Mouse (Mus musculus): ENCODE measurements around the gene Klhl32.
"Not testable (repeated sequence)": the region's sequence is repeated elsewhere in the genome, so short reads cannot be mapped to it uniquely, and the experiment has no call there.

Gene Klhl32

DNA sequence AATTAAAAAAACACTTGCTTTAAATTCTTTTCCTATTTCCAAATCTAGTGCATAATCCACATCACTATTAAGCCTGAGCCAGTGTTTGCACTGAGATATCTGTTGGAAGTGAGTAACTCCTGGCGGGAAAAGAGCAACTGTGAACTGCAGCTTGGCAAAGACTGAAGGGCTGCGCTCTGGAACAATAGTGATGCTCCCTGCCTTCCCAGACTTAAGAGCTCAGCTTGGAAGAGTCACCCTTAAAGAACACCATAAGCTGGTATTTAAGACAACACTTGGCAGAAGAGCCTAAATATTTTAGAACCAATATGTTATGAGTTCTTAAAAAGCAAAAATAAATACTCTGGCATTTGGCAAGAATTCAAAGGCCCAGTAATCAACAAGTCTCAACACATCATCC lies 55.7 kb downstream of the Klhl32 start:
- no peak for DNase-seq (ENCODE audit: low spot score in 2 of 2)

DNA sequence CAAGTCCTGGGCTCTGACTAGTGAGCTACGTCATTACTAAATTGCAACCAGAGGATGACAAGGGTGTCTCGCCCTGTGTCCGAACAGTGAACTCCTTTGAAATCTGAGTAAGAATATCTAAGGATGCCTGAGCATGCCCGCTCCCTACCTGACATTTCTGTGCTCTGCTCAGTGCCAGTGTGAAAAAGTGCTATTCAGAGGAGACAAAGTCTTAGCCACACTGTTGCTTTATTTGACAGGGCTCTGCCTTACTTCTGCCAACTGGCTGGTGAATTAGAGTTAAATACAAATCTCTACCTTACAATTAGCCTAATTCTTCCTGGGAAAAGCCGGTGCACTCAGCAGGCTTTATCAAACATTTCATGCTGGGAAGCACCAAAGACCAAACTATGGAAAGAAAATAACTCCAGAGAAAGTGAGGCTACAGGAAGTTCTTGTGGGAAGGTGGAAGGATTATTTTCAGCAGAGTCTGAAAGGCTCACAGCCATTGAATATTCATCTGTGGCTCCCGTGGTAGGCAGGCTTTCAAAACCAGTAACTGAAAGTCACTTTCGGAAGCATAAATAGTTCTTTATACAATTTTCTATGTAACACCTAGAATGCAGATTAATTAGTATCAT lies 57.1 kb downstream of the Klhl32 start:
- DNase-seq (ENCODE audit: low spot score in 2 of 2) = no peak

DNA sequence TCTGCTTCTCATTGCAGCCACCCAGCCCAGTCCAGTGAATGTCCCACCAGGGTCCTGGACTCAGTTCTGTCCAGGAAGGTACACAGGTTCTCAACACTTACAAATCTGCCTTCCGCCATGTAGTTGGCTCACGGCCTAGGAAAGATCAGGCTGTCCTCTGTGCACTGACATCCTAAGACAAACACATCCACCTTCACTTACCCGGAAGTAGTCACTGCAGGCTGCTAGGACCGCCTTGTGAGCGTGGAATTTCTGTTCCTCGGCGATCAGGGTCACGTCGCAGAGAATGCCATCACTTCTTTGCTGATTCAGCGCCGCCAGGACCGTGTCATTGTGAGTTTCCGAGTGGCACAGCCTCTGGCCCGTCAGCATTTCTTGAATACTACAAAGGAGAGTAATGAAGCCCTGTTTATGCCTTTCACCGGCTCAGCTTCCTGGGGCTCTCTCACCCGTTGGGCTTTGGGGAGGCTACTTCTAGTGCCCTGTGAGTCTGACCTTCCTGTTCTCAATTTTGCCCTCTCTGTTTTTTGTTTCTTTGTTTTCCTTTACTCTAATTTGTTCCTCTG lies 58.4 kb downstream of the Klhl32 start:
- DNase-seq (ENCODE audit: low spot score in 2 of 2) = no peak

DNA sequence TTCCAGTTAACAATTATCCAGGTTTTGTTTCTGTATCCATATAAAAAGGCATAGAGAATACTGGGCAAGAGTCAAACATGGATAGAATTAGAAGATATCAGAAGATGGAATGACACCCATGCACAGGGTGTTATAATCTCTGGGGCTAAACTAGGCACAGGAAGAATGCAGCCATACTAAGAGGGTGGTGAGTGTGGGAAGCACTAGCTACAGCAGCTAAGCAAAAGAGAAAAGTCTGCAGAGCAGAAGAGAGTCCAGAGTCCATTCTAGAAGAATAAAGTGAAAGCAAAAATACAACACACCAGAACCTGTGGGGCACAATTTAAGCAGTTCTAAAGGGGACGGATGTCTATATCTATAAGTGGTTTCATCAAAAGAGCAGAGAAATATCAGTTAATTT lies 61.6 kb downstream of the Klhl32 start:
- no peak for DNase-seq (ENCODE audit: low spot score in 2 of 2)

DNA sequence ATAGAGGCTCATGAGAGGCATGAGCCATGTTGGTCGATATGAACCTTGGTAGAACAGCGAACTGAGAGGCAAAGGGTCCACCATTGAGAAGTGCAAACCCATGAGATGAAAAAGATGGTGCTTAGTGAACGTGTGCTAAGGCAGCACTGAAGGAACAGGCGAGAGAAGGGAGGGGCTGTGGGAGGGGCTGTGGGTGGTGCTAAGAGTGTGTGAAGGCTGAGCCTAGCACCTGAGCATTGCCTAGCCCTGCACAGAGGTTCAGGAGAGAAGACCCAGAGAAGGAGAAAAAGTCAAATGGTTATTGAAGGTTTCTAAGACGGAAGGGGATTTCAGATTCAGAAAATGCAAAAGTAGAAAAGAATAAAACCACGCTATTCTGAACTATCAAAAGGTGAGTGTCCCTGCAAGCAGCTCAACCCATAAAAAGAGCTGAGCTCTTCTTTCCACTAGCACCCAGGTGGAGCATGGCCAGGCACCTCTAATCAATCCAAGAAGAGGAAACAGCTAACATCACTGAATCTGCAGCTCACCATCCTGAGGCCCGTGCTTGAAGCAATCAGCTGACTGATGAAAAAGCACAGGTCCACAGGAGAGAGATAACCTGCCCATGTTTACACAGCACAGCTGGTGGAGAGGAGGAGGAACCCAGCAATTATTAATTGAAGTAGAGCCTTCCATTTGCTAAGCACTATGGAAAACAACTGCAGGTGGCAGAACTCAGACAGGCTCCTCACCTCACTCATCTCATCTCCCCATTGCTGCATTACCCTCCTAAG lies 65.0 kb downstream of the Klhl32 start:
- DNase-seq (ENCODE audit: low spot score in 2 of 2) = no peak

DNA sequence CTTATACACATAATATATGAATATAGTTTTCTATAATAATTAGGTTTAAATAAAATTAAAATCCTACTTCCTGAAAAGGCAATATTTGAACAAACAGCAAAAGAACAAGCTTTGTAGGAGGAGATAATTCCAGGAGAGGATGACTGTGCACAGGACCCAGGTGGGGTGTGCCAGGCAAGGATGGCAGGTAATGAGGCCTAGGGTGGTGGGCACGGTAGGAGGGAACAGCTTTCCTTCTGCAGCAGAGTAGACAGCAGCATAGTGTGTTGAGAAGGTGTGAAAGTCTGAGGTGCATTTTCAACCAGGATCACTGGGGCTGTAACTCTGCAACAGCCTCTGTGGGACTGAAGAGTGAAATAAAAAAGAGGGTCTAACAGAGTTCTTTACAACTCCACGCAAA lies 85.0 kb downstream of the Klhl32 start:
- DNase-seq (ENCODE audit: low spot score in 2 of 2) = no peak

DNA sequence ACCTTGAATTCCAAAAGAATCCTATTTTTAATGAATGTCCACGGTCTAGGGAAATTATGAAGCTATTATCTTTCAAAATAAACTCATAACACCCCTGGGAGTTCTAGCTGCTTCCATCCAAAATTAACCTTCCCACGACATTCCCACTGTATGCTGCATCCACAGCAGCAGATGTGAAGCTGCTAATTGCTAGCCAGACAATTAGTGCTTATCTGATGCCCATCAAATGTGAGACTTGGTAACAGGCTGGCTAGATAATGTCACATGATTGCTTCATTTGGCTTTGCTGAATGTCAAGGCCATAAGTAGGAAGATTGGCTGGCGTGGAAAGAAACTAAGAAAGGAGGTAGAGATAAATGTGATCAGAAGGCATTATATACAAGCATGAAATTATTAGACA lies 85.5 kb downstream of the Klhl32 start:
- no peak for DNase-seq (ENCODE audit: low spot score in 2 of 2)

DNA sequence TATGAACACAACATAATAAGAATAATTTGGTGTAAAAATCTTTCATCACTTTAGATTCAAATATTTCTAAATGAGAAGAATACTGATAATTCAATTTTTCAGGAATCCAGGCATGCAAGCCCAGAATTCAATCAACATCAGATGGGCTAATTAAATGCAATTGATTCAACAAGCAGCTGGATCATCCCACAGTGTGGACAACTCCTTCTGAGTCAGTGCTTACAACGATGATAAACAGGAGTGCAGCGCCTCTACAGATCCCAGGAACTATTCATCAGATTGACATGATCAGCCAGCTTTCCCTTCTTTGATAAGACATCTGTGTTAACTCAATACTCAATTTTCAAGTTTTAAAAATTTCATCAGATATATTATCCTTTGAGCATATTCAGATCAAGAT lies 86.4 kb downstream of the Klhl32 start:
- DNase-seq (ENCODE audit: low spot score in 2 of 2) = no peak

DNA sequence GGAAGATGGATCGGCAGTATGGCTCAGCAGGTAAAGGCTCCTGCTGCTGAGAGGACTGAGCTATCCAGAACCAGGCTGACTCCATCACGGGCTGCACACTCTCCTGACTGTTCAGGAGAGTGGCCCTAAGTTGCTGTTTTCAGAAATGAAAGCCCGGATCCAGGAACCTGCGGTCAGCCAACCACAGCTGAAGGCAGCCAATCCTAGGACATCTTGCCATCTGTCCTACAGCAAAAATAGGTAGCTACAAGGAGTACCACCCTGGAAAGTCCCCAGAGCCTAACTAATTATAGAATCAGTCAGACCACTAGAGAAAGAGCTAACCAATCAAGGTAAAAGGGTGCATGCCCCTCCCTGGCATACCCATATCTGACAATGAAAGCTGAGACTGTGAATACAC lies 87.5 kb downstream of the Klhl32 start:
- no peak for DNase-seq (ENCODE audit: low spot score in 2 of 2)

DNA sequence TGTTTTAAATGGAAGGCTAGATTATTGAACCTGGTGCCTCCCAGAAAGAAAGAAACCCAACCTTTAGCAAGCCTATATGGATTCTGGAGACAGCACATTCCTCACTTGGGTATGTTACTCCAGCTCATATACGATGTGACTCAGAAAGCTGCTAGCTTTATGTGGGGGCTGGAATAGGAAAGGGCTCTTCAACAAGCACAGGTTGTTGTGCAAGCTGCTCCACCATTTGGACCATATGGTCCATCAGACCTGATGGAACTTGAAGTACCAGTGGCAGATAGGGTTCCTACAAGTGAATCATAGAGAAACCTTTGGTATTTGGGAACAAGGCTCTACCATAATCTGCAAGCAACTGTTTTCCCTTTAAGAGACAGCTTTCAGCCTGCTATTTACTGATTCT lies 92.0 kb downstream of the Klhl32 start:
- no peak for DNase-seq (ENCODE audit: low spot score in 2 of 2)

DNA sequence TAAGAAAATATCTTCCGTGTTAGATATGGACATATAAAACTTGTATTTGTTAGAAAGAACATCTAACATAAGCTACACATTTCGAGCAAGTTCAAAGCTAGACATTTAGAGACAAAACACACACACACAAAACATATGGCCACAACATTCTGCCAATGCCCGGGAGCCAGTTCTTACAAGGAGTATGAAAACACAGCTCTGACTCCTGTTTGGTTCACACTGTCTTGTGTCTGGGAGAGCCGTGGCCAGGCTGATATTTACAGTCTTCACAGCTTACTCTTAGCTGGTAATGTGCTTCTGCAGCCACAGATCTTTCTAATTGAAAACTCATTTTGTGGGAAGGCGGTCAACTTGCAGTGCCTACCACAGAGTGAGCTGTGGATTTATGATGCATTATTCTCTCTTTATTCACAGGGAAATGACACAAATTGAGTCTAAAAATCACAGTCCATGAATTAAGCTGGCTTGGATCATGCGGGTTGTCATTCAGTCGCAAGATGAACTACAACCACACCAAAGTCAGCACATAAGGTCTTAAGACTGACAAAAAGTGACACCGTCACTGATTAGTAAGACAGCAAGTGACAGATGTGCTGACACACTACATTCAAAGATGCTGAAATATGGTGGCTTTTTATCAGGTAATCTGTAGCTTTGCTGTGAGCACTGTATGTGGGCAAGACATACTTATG lies 98.3 kb downstream of the Klhl32 start:
- DNase-seq (ENCODE audit: low spot score in 2 of 2) = no peak

DNA sequence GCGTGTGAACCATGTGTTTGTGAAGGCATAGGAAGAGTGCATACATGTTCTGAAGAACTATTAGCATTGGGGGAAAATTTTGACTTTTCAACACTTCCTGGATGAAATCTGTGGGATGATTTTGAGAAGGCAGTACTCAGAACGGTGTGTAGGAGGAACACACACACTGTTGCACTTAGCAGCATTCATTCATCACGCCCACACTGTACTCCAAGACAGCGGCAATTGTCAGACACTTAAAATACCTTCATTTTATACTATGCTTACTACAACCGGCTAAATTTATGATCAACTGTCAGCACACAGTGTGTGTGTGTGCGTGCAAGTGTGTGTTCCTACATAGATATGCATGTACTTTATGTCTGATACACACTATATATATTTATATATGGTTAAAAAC lies 113.8 kb downstream of the Klhl32 start:
- no peak for DNase-seq (ENCODE audit: low spot score in 2 of 2)

DNA sequence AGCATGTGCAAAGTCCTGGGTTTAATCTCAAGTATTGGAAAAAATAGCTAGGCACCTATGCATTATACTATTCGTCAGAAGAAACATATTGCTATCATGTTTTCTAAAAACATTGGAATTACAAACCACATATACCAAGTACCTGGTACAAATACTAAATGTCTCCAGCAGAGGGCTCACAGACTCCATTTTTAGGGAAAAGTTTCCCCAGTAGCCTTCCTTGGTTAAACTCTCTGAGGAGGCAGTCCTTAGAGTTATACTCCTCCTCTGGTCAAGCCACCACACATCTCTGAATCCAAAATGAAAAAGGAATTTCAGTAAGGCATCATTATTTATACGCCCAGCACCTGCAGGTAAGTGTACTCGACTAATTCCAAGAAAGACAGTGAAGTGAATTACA lies 130.1 kb downstream of the Klhl32 start:
- no peak for DNase-seq (ENCODE audit: low spot score in 2 of 2)

DNA sequence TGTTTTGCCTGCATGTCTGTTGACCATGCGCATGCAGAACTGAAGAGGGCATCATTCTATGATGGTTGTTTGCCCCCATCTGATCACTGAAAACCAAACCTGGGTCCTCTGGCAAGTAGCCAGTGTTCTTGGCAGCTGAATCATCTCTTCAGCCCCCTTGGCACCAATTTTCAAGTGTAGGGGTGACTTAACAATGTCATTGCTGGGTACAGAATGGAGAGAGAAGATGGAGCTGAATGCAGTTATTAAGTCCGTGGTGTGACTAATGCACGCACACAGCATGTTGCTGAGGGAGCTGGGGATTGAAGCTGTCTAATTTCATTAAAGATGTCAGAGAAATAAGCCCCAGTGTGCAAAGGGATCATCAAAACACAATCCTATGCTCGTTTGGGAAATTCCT lies 135.4 kb downstream of the Klhl32 start:
- no peak for DNase-seq (ENCODE audit: low spot score in 2 of 2)

DNA sequence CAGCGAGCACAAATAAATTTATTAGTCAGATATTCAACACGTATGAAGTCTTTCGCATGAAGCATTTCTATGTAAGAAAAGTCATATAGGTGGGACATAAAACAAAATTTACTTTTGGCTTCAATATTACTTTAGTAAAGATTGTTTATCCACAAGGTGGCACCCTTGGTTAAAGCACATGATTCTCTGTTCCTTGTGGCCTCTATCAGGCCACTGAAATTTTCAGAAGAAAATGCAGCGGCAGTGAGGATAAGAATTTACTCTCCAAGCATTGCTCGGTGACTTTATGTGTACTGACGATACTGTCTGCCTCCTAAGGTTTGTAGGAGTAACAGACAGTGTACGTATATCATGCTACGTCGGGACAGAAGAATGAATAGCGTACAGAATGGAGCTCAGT lies 136.6 kb downstream of the Klhl32 start:
- DNase-seq (ENCODE audit: low spot score in 2 of 2) = no peak

DNA sequence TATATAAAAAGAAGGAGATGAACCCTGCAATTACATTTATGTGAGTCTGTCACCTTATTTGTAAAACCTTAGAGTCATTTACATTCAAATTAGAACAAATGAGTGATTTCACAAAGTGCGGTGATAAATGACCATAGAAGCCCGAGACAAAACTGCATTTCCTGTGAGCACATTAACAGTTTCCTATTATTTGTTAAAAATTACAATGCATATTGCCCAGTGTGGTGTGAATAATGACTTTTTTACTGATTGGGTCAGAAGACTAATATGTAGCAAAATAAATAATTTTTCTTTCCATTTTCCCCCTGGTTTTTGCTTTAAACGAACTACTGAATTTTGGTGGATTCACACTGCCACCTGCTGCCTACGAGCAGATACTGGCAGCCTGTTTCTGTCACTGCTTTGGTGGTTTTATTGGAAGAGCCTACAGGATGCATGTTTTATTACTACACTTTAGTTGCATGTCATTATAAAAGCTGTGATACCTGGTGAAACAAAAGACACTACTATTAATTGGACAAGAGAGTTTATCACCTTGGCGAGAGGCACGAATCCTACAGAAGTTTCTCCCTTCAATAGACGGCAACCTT lies 152.3 kb downstream of the Klhl32 start:
- DNase-seq (ENCODE audit: low spot score in 2 of 2) = no peak

DNA sequence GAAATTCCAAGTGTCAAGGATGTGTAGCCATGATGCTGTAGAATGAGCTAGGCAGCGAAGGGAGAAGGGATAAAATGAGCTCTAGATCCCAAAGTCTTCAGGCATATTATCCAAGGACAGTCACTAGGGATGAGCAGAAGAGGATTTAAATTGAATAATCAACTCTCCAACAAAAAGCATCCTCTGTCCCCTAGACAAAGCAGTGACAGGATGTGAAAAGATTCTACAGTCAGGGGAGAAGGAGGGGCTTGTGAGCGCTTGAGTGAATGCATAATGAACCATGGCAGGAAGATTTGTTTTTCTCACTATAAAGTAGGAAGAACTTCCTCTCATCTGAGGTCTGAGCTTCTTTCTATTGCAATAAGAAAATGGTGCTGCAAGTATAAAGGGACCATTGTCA lies 170.8 kb downstream of the Klhl32 start:
- DNase-seq (ENCODE audit: low spot score in 2 of 2) = no peak

DNA sequence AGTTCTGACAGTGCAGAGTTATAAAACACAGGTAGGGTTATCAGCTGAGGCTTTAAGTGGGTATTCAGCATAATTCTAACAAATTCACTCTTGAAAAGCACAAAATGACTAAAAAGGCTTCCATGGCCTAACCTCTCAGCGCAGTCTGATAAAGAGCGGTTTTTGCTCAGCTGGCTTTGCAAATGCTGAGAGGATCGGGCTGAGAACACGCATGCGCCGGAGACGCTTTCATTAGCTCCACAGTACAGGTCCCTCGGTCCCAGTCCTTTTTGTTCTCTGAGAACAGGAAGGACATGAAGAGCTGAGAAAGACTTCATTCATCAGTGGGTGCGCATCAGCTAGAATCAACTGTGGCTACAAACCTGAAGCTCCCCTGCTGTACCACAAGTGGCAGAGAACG lies 180.9 kb downstream of the Klhl32 start:
- no peak for DNase-seq (ENCODE audit: low spot score in 2 of 2)

DNA sequence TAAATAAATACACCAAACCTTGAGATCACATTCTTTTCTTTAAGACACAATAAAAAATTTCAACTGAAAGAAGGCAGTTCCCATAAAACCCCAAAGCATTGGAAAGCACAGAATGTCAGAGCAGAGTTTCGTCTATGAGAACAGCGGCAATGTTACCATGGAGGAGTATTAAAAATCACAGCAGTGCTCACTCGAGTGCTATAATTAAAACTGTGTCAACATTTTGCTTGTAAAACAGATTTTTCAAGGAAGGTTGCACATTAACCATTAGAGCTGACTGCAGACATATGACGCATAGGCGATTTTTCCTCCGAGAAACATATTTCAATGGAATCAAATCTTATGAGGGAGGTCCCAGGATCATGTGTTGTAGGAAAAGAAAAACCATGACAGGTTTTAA lies 191.7 kb downstream of the Klhl32 start:
- DNase-seq (ENCODE audit: low spot score in 2 of 2) = no peak

DNA sequence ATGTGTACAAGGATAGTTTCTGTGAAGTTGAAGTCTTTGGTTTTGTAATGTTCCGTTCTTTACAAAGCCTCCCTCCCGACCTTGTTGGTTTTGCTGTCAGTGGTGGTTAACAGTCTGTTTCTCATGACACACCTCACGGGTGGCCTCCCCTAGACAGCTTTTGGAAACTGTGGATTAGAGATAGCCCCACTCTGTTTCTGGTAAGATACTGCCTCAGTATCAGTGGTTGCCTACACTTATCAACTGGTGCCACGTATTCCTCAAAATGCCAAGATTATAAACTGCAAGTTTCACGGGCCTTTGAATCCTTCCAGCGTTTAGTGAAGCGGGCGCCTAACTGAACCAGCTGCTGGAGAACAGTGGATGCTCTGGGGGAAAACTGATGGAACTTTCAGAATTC lies 206.2 kb downstream of the Klhl32 start:
- DNase-seq (ENCODE audit: low spot score in 2 of 2) = not testable (repeated sequence)

DNA sequence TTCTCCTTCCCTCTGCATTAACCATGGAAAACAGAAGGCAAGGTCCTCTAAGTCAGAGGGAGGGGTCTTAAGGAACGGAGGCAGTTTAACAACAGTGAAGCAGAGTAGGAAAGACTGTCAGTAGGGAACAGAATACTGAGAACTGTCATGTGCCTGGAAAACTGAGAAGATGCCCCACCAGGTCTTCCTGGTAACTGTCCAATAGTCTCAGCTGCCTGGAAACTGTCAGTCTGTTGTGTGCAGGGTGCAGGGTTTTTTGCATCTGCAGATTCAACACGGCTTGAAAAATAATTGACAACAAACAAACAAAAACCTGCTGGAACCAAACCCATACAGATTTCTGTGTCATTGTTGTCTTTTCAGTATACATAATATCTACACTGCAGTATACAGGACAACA lies 208.6 kb downstream of the Klhl32 start:
- no peak for DNase-seq (ENCODE audit: low spot score in 2 of 2)

DNA sequence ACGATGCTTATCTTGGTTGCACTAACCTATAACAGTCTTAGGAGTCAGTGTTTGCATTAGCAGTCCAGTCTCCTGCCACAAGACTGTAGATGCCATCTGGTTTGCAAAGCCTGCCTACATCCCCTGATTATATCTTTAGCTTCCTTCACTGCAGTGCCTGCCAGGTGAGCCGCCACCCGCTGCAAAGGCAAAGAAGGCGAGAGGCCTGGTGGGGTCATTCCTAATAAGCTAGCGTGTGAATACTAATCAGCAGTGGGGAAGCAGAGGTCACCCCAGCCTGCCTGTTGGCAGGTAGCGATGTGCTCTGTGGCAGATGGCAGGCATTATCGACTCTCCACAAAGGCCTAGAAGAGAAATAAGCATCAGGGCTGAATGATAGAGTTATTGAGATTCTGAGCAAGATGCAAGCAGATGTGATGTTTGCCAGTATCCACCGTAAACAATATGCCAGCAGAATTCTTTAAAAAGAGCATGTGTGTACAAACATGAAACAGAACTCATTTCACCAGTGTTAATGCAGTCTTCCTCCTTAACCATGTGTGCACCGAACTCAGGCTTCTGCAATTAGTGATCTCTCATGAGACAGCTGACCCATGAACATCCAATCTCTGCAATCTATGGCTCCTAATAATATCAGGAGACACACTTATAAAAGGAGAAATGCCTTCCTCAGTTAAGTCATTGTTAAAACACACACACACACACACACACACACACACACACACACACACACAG lies 219.6 kb downstream of the Klhl32 start:
- DNase-seq (ENCODE audit: low spot score in 2 of 2) = no peak

Measured in spleen, postnatal 14 days (tissue).